Mouse (Mus musculus): ENCODE data around the gene Bcl9l. TPM values are rescaled to one million over a fixed set of nuclear protein-coding genes. Genes with fewer than 3 reads are reported as not detected.

Gene Bcl9l
- polyA plus RNA-seq, 1 experiment from 2014 or later: 6.4 TPM

DNA sequence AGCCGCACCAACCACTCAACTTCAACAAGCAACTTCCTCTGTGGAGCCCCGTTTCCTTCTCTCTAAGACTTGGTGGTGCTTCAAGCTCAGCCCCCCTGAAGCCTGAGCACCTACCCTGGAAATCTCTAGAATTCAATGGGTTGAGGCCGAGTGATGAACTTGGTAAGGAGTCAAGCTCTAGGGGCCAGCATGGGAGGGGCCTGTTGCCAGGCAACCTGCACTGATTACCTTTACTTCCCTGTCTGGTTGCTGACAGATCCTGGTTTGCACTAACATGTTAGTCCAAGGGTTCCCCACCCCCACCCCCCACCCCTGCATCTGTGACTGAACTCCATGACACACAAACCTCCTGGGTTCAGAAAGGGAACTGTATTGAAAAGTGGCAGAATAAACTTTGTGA, 62.4 kb downstream of the Bcl9l start:
- Histone ChIP-seq H3K4me1 (ENCODE audit: control insufficient read depth, insufficient read depth, low read length) (no peaks in the 10 kb centered on the region), H3K4me2 (no peak overlapping the region), H3K4me3 (ENCODE audit: low read depth, low read length) (no peak overlapping the region), H3K36me3 (ENCODE audit: control insufficient read depth, insufficient read depth, low read length) (no peaks in the 10 kb centered on the region), H3K27me3 (ENCODE audit: control insufficient read depth, insufficient read depth, low read length) (no peaks in the 10 kb centered on the region), H3K9ac (ENCODE audit: low read length) (no peak overlapping the region), H3K9me3 (ENCODE audit: control insufficient read depth, low read length) (no peaks in the 10 kb centered on the region), H3K27ac (ENCODE audit: low read depth, low read length) (no peak overlapping the region)
- DNase-seq (ENCODE audit: low spot score, missing footprints): no peak
- WGBS: 91% methylated on average over 3 of the region's 3 CpGs
- ATAC-seq (ENCODE audit: low FRiP score): no peak

- Histone ChIP-seq H3K4me1 (ENCODE audit: control insufficient read depth, insufficient read depth, low read length) (no peaks in the 10 kb centered on the region), H3K27me3 (ENCODE audit: control insufficient read depth, insufficient read depth, low read length) (no peaks in the 10 kb centered on the region), H3K4me3 (ENCODE audit: low read depth, low read length) (no peak overlapping the region), H3K9me3 (ENCODE audit: control insufficient read depth, low read length) (no peaks in the 10 kb centered on the region), H3K9ac (ENCODE audit: low read length) (no peak overlapping the region), H3K4me2 (no peak overlapping the region), H3K27ac (ENCODE audit: low read depth, low read length) (no peak overlapping the region), H3K36me3 (ENCODE audit: control insufficient read depth, insufficient read depth, low read length) (no peaks in the 10 kb centered on the region)
- DNase-seq (ENCODE audit: low spot score, missing footprints) (no peak), ATAC-seq (ENCODE audit: low FRiP score) (no peak)
- 90% methylated on average over 8 of the region's 8 CpGs for WGBS
Observed at GRCm38 (mm10) chr9:44548412-44549152, 66.0 kb downstream of the Bcl9l start.

DNA sequence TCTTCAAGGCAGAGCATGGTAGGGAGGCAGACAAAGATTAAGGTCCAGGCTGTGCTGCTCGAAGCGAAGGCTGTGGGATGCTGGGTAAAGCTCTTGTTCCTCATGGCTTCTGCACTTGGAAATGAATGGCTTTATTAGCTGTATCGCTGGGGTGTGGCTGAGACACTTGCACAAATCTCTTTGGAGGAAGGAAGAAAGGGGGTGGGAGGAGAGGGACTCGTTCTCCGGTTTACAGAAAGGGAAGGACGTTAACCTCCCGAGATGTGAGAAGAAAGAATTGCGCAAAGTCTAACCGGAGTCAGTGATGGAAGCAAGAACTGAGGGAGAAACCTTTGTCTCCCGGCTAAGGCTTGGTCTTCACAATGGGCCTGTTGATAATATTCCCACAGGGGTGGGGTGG, 68.5 kb downstream of the Bcl9l start:
- WGBS: 92% methylated on average over 10 of the region's 10 CpGs
- DNase-seq (ENCODE audit: low spot score, missing footprints): no peak
- H3K4me3 ChIP-seq (ENCODE audit: low read depth, low read length): no peak overlapping the region

GRCm38 (mm10) chr9:44552161-44552560, 69.5 kb downstream of the Bcl9l start:
- H3K4me3 ChIP-seq (ENCODE audit: low read depth, low read length): no peak overlapping the region
- H3K9ac ChIP-seq (ENCODE audit: low read length): no peak overlapping the region
- no peaks in the 10 kb centered on the region for H3K27me3 ChIP-seq (ENCODE audit: control insufficient read depth, insufficient read depth, low read length)
- no peaks in the 10 kb centered on the region for H3K36me3 ChIP-seq (ENCODE audit: control insufficient read depth, insufficient read depth, low read length)
- no peaks in the 10 kb centered on the region for H3K4me1 ChIP-seq (ENCODE audit: control insufficient read depth, insufficient read depth, low read length)
- DNase-seq (ENCODE audit: low spot score, missing footprints) (no peak), ATAC-seq (ENCODE audit: low FRiP score) (no peak)
- no peaks in the 10 kb centered on the region for H3K9me3 ChIP-seq (ENCODE audit: control insufficient read depth, low read length)
- WGBS: 86% methylated on average over 8 of the region's 8 CpGs
- H3K4me2 ChIP-seq: no peak overlapping the region
- H3K27ac ChIP-seq (ENCODE audit: low read depth, low read length): no peak overlapping the region

More for the DNA sequence above, 68.5 kb downstream of the Bcl9l start:
- ATAC-seq (ENCODE audit: low FRiP score): no peak
- Histone ChIP-seq H3K36me3 (ENCODE audit: control insufficient read depth, insufficient read depth, low read length) (no peaks in the 10 kb centered on the region), H3K27me3 (ENCODE audit: control insufficient read depth, insufficient read depth, low read length) (no peaks in the 10 kb centered on the region), H3K9me3 (ENCODE audit: control insufficient read depth, low read length) (no peaks in the 10 kb centered on the region), H3K4me2 (no peak overlapping the region), H3K4me1 (ENCODE audit: control insufficient read depth, insufficient read depth, low read length) (no peaks in the 10 kb centered on the region), H3K27ac (ENCODE audit: low read depth, low read length) (no peak overlapping the region), H3K9ac (ENCODE audit: low read length) (no peak overlapping the region)

Other genes with a start within 250 kb of the Bcl9l start
- gene Cbl, start 248.8 kb upstream of the Bcl9l start, polyA plus RNA-seq (2014; fragmentation: Nextera tagmentation; extraction: Ambion mirVana): 20.9 and 22.2 TPM in 2 replicates
- not detected in 2 replicates for gene Ccdc153, start 242.1 kb upstream of the Bcl9l start, polyA plus RNA-seq (2014; fragmentation: Nextera tagmentation; extraction: Ambion mirVana)
- 0.23 TPM in 1 of 2 replicates, not detected in the other for gene Pdzd3, start 231.4 kb upstream of the Bcl9l start, polyA plus RNA-seq (2014; fragmentation: Nextera tagmentation; extraction: Ambion mirVana)
- 1.9 and 3.2 TPM in 2 replicates for gene Nlrx1, start 214.2 kb upstream of the Bcl9l start, polyA plus RNA-seq (2014; fragmentation: Nextera tagmentation; extraction: Ambion mirVana)
- 3.2 and 4.8 TPM in 2 replicates for gene Abcg4, start 194.2 kb upstream of the Bcl9l start, polyA plus RNA-seq (2014; fragmentation: Nextera tagmentation; extraction: Ambion mirVana)
- gene Hinfp, start 177.2 kb upstream of the Bcl9l start, polyA plus RNA-seq (2014; fragmentation: Nextera tagmentation; extraction: Ambion mirVana): 25.6 and 28.0 TPM in 2 replicates
- 9.8 and 10.4 TPM in 2 replicates for gene C2cd2l, start 162.5 kb upstream of the Bcl9l start, polyA plus RNA-seq (2014; fragmentation: Nextera tagmentation; extraction: Ambion mirVana)
- 41.8 and 48.9 TPM in 2 replicates for gene Dpagt1, start 156.8 kb upstream of the Bcl9l start, polyA plus RNA-seq (2014; fragmentation: Nextera tagmentation; extraction: Ambion mirVana)
- gene H2afx, start 148.1 kb upstream of the Bcl9l start, polyA plus RNA-seq (2014; fragmentation: Nextera tagmentation; extraction: Ambion mirVana): 355 and 377 TPM in 2 replicates
- gene Hmbs, start 138.6 kb upstream of the Bcl9l start, polyA plus RNA-seq (2014; fragmentation: Nextera tagmentation; extraction: Ambion mirVana): 147 and 158 TPM in 2 replicates
- 32.0 and 32.4 TPM in 2 replicates for gene Vps11, start 121.2 kb upstream of the Bcl9l start, polyA plus RNA-seq (2014; fragmentation: Nextera tagmentation; extraction: Ambion mirVana)
- gene Hyou1, start 103.3 kb upstream of the Bcl9l start, polyA plus RNA-seq (2014; fragmentation: Nextera tagmentation; extraction: Ambion mirVana): 28.1 and 30.1 TPM in 2 replicates
- gene Slc37a4, start 86.0 kb upstream of the Bcl9l start, polyA plus RNA-seq (2014; fragmentation: Nextera tagmentation; extraction: Ambion mirVana): 20.8 and 21.1 TPM in 2 replicates
- 1,710 and 1,826 TPM in 2 replicates for gene Rps25, start 75.7 kb upstream of the Bcl9l start, polyA plus RNA-seq (2014; fragmentation: Nextera tagmentation; extraction: Ambion mirVana)
- gene Trappc4, start 75.2 kb upstream of the Bcl9l start, polyA plus RNA-seq (2014; fragmentation: Nextera tagmentation; extraction: Ambion mirVana): 225 and 239 TPM in 2 replicates
- 24.2 and 31.9 TPM in 2 replicates for gene Ccdc84, start 64.3 kb upstream of the Bcl9l start, polyA plus RNA-seq (2014; fragmentation: Nextera tagmentation; extraction: Ambion mirVana)
- not detected in 2 replicates for gene Foxr1, start 41.7 kb upstream of the Bcl9l start, polyA plus RNA-seq (2014; fragmentation: Nextera tagmentation; extraction: Ambion mirVana)
- not detected in 2 replicates for gene Upk2, start 27.8 kb upstream of the Bcl9l start, polyA plus RNA-seq (2014; fragmentation: Nextera tagmentation; extraction: Ambion mirVana)
- 0.10 TPM in 1 of 2 replicates, not detected in the other for gene Cxcr5, start 79.1 kb downstream of the Bcl9l start, polyA plus RNA-seq (2014; fragmentation: Nextera tagmentation; extraction: Ambion mirVana)
- 11.9 and 13.8 TPM in 2 replicates for gene Ddx6, start 122.1 kb downstream of the Bcl9l start, polyA plus RNA-seq (2014; fragmentation: Nextera tagmentation; extraction: Ambion mirVana)
- gene Treh, start 190.4 kb downstream of the Bcl9l start, polyA plus RNA-seq (2014; fragmentation: Nextera tagmentation; extraction: Ambion mirVana): not detected in 2 replicates